Mouse (Mus musculus) liver, embryonic 12.5 days (tissue): Measurements from ENCODE around the gene A030005K14Rik. TPM values are rescaled to one million over a fixed set of nuclear protein-coding genes. Genes with fewer than 3 reads are reported as not detected.

Source experiments
- ATAC-seq: fragments of 200-750 bp; cut with Nextera tagmentation; 2 replicates; pipeline ENCODE4 v1.8.0; 2017; ENCODE audit warnings: moderate number of reproducible peaks, mild to moderate bottlenecking, moderate library complexity
- H3K27ac ChIP-seq: fragments of 300-500 bp; sonication (generic); 2 replicates; pipeline ENCODE4 v1.5.1; 2016; ENCODE audit warnings: mild to moderate bottlenecking
- H3K27me3 ChIP-seq: fragments of 300-500 bp; sonication (generic); replicated peaks from 2 replicates; pipeline ENCODE4 v1.6.1; 2016; ENCODE audit warnings: mild to moderate bottlenecking, moderate library complexity
- H3K36me3 ChIP-seq: fragments of 300-500 bp; sonication (generic); 2 replicates; pipeline ENCODE4 v1.6.1; 2016; ENCODE audit warnings: mild to moderate bottlenecking, moderate library complexity
- H3K4me1 ChIP-seq: fragments of 300-500 bp; sonication (generic); 2 replicates; pipeline ENCODE4 v1.6.1; 2016
- H3K4me2 ChIP-seq: fragments of 300-500 bp; sonication (generic); 2 replicates; pipeline ENCODE4 v1.6.1; 2016; ENCODE audit warnings: mild to moderate bottlenecking, moderate library complexity
- H3K4me3 ChIP-seq: fragments of 300-500 bp; sonication (generic); 2 replicates; pipeline ENCODE4 v1.5.1; 2016; ENCODE audit warnings: mild to moderate bottlenecking, moderate library complexity
- H3K9ac ChIP-seq: fragments of 300-500 bp; sonication (generic); 2 replicates; pipeline ENCODE4 v1.6.1; 2016; ENCODE audit warnings: mild to moderate bottlenecking, moderate library complexity
- H3K9me3 ChIP-seq: fragments of 300-500 bp; sonication (generic); replicated peaks from 2 replicates; pipeline ENCODE4 v1.6.1; 2016; ENCODE audit warnings: mild to moderate bottlenecking, moderate library complexity
- WGBS: fragments of 180-500 bp; shearing (Covaris S2); methylation state at CpG from one replicate; pipeline ENCODE4 v1.1.7; 2016; ENCODE audit not compliant: insufficient replicate concordance; 5-methylcytosine and 5-hydroxymethylcytosine counted together
- polyA plus RNA-seq: library from polyadenylated mRNA; unstranded; fragments of >200 nt; fragmentation: Nextera tagmentation; extraction: Ambion mirVana; gene quantifications from 2 replicates; pipeline ENCODE4 v1.2.1, GENCODE M21; 2016

A030005K14Rik gene
- polyA plus RNA-seq, 1 experiment from 2014 or later: not detected

- no peaks in the 10 kb centered on the region for H3K4me1 ChIP-seq
- H3K27ac ChIP-seq: no peak overlapping the region
- H3K4me3 ChIP-seq: no peak overlapping the region
- no peaks in the 10 kb centered on the region for H3K9me3 ChIP-seq
- no peak overlapping the region for H3K9ac ChIP-seq
- H3K36me3 ChIP-seq: no peaks in the 10 kb centered on the region
- H3K27me3 ChIP-seq: no peaks in the 10 kb centered on the region
- no peak overlapping the region for H3K4me2 ChIP-seq
- ATAC-seq: no peak
- 26% methylated on average over 1 of the region's 1 CpGs for WGBS
Observed at GRCm38 (mm10) chr1:83031950-83032349, 27.2 kb downstream of the A030005K14Rik start.

DNA sequence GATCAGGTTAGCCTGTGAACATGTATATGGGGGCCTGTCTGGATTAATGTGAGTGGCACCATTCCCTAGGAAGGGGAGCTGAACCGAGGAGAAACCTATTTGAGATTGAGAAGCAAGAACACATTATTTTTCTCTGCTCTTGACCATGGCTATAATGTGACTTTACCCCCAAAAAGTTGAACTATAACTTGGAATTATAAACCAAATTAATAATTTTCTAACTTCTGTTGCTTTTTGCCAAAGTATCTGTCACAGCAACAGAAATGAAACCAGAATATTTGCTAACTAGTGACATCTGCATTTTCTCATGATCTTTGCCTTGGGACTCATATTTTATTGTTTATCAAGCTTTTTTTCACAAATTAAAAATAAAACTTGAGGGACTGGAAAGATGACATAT is 42.6 kb downstream of the A030005K14Rik start:
- 31% methylated on average over 1 of the region's 1 CpGs for WGBS

GRCm38 (mm10) chr1:83015329-83015879 is 43.8 kb downstream of the A030005K14Rik start:
- 68% methylated on average over 10 of the region's 10 CpGs for WGBS
- no peak for ATAC-seq
- H3K4me2 ChIP-seq: no peak overlapping the region

More for the DNA sequence above, 42.6 kb downstream of the A030005K14Rik start:
- Histone ChIP-seq H3K9ac (no peak overlapping the region), H3K9me3 (no peaks in the 10 kb centered on the region), H3K27ac (no peak overlapping the region), H3K36me3 (no peaks in the 10 kb centered on the region), H3K4me2 (no peak overlapping the region), H3K27me3 (no peaks in the 10 kb centered on the region), H3K4me1 (no peaks in the 10 kb centered on the region), H3K4me3 (no peak overlapping the region)
- no peak for ATAC-seq

GRCm38 (mm10) chr1:83014477-83014876 is 44.7 kb downstream of the A030005K14Rik start:
- no peak overlapping the region for H3K27ac ChIP-seq
- H3K4me2 ChIP-seq: no peak overlapping the region
- H3K4me1 ChIP-seq: no peaks in the 10 kb centered on the region
- WGBS: 85% methylated on average over 3 of the region's 3 CpGs
- ATAC-seq: no peak
- no peak overlapping the region for H3K4me3 ChIP-seq
- no peaks in the 10 kb centered on the region for H3K27me3 ChIP-seq
- H3K9me3 ChIP-seq: no peaks in the 10 kb centered on the region
- no peak overlapping the region for H3K9ac ChIP-seq
- no peaks in the 10 kb centered on the region for H3K36me3 ChIP-seq

More at GRCm38 (mm10) chr1:83015329-83015879, 43.8 kb downstream of the A030005K14Rik start:
- H3K27me3 ChIP-seq: no peaks in the 10 kb centered on the region
- H3K4me1 ChIP-seq: no peaks in the 10 kb centered on the region
- H3K9me3 ChIP-seq: no peaks in the 10 kb centered on the region
- no peak overlapping the region for H3K4me3 ChIP-seq
- H3K9ac ChIP-seq: no peak overlapping the region
- no peak overlapping the region for H3K27ac ChIP-seq
- no peaks in the 10 kb centered on the region for H3K36me3 ChIP-seq

Other genes with a start within 250 kb of the A030005K14Rik start
- 76.7 and 78.3 TPM in 2 replicates for gene Agfg1, start 219.9 kb downstream of the A030005K14Rik start, polyA plus RNA-seq
- 0.46 TPM in 1 of 2 replicates, not detected in the other for gene A030005L19Rik, start 146.1 kb downstream of the A030005K14Rik start, polyA plus RNA-seq
- not detected in 2 replicates for gene A030014E15Rik, start 134.5 kb downstream of the A030005K14Rik start, polyA plus RNA-seq
- not detected in 2 replicates for gene Gm6217, start 128.0 kb downstream of the A030005K14Rik start, polyA plus RNA-seq
- not detected in 2 replicates for gene A030003K21Rik, start 116.0 kb downstream of the A030005K14Rik start, polyA plus RNA-seq
- not detected in 2 replicates for gene Gm7544, start 103.4 kb downstream of the A030005K14Rik start, polyA plus RNA-seq
- not detected in 2 replicates for gene Gm47955, start 99.1 kb downstream of the A030005K14Rik start, polyA plus RNA-seq
- not detected in 2 replicates for gene Gm47959, start 58.8 kb downstream of the A030005K14Rik start, polyA plus RNA-seq
- 0.15 and 0.33 TPM in 2 replicates for gene Slc19a3, start 20.9 kb downstream of the A030005K14Rik start, polyA plus RNA-seq
- not detected in 2 replicates for gene Krtap28-10, start 16.9 kb downstream of the A030005K14Rik start, polyA plus RNA-seq
- gene Gm47969, start 14.4 kb downstream of the A030005K14Rik start, polyA plus RNA-seq: not detected in 2 replicates
- gene Krtap28-13, start 1.6 kb upstream of the A030005K14Rik start, polyA plus RNA-seq: not detected in 2 replicates
- 0.21 TPM in 1 of 2 replicates, not detected in the other for gene Ccl20, start 57.4 kb upstream of the A030005K14Rik start, polyA plus RNA-seq
- not detected in 2 replicates for gene Daw1, start 100.4 kb upstream of the A030005K14Rik start, polyA plus RNA-seq